Mouse (Mus musculus) gastrocnemius, postnatal 10 days (tissue): ENCODE data around the gene Pcp4l1. TPM values are rescaled to one million over a fixed set of nuclear protein-coding genes. Genes with fewer than 3 reads are reported as not detected.

Experiments
- DNase-seq: peaks from one replicate; pipeline ENCODE4 v3.0.0; 2021; ENCODE audit warnings: mixed read lengths
- total RNA-seq, 2 experiments: library from RNA; stranded (reverse); gene quantifications; 2 replicates each; pipeline ENCODE4 v1.2.3; 2021

The Pcp4l1 gene
- total RNA-seq, 2 experiments from 2014 or later: 11.6 to 11.8 TPM

DNA sequence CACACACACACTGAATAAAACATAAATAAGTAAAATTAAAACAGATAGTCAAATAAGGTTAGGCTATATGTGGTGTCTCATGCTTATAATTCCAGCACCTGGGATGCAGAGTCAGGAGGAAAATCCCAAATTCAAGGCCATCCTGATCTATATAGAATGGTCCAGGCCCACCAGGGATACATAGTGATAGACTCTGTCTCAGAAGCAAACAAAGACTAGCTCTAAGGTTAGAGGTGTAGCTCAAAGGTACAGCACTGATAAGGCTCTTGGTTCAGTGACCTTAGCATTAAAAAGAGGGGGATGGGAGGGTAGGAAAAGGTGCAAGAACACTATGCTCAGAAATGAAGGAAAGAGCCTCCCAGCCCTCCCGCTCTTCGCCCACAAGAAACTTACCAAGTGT lies 60.5 kb downstream of the Pcp4l1 start:
- no peak for DNase-seq

DNA sequence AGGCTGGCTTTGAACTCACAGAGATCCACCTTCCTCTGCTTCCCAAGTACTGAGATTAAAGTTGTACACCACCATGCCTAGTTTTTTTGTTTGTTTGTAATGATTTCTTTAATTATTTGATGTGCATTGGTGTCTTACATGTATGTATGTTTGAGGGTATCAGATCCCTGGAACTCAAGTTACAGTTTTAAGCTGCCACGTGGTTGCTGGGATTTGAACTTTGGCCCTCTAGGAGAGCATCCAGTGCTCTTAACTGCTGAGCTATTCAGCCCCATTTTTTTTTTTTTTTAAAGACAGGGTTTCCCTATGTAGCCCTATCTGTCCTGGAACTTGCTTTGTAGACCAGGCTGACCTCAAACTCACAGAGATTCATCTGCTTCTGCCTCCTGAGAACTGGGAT lies 65.1 kb downstream of the Pcp4l1 start:
- no peak for DNase-seq

DNA sequence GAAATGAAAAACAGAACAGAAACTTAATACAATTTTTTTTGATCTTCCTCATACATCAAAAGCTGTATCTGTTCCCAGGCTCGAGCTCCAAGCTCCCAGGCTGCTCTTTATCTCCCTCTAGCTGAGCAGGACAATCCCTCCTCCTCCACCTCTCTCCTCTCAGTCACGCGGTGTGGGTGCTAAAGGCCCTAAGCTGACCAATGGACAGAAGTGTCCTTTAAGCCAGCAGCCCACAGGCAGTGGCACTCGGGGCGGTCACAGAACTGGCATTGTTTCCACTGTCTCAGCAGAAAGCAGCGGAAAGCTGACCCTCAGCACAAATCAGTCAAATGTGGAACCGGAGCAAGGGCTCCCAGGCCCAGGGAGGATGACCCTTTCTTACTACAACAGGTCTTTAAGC lies 66.8 kb downstream of the Pcp4l1 start:
- no peak for DNase-seq

DNA sequence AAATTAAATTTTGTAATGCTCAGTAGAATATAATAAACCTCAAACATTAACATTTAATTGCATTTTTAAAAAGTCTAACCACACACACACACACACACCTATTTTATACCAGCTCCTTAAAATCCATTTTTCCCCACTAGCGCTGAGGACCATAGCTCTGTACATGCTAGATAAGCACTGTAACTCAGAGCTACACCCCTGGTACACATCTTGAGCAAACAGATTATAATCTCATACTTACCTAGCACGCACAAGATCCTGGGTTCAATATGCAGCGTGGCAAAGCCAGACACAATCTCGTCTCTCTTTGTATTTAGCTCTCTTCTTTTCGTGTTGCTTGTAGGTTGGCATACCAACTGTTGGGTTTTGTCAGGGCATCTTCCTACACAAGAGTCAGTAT lies 71.7 kb downstream of the Pcp4l1 start:
- no peak for DNase-seq

Other genes starting within 250 kb of the Pcp4l1 start
- 1 to 10 TPM; 6.2 to 6.9 TPM for gene Fcgr2b, start 219.7 kb downstream of the Pcp4l1 start, total RNA-seq
- under 1 TPM; 0.19 to 0.41 TPM for gene Fcgr4, start 177.3 kb downstream of the Pcp4l1 start, total RNA-seq
- gene Fcgr3, start 131.3 kb downstream of the Pcp4l1 start, total RNA-seq: 1 to 10 TPM; 9.3 to 9.4 TPM
- gene Cfap126, start 82.3 kb downstream of the Pcp4l1 start, total RNA-seq: 1 to 10 TPM; 1.2 to 1.8 TPM
- 100 to 1,000 TPM; 568 to 707 TPM for gene Sdhc, start 45.7 kb downstream of the Pcp4l1 start, total RNA-seq
- 100 to 1,000 TPM; 478 to 752 TPM for gene Mpz, start 45.6 kb downstream of the Pcp4l1 start, total RNA-seq
- not detected for gene Nr1i3, start 17.7 kb upstream of the Pcp4l1 start, total RNA-seq
- gene Tomm40l, start 26.2 kb upstream of the Pcp4l1 start, total RNA-seq: 10 to 100 TPM; 42.2 to 44.7 TPM
- 1 to 10 TPM in 1 of 2 experiments, not detected in 1; 4.2 TPM for gene Apoa2, start 28.8 kb upstream of the Pcp4l1 start, total RNA-seq
- gene Fcer1g, start 38.1 kb upstream of the Pcp4l1 start, total RNA-seq: 10 to 100 TPM; 10.4 to 13.3 TPM
- 1 to 10 TPM; 3.9 to 8.0 TPM for gene Adamts4, start 54.2 kb upstream of the Pcp4l1 start, total RNA-seq
- 100 to 1,000 TPM; 468 to 578 TPM for gene Ndufs2, start 55.1 kb upstream of the Pcp4l1 start, total RNA-seq
- gene B4galt3, start 74.1 kb upstream of the Pcp4l1 start, total RNA-seq: 10 to 100 TPM; 11.0 to 17.6 TPM
- gene Ppox, start 84.9 kb upstream of the Pcp4l1 start, total RNA-seq: 10 to 100 TPM; 11.6 to 15.1 TPM
- gene Usp21, start 91.7 kb upstream of the Pcp4l1 start, total RNA-seq: 10 to 100 TPM; 15.3 to 19.7 TPM
- 10 to 100 TPM; 81.8 to 87.9 TPM for gene Ufc1, start 98.8 kb upstream of the Pcp4l1 start, total RNA-seq
- gene Dedd, start 132.9 kb upstream of the Pcp4l1 start, total RNA-seq: 10 to 100 TPM; 30.3 to 31.2 TPM
- gene Nit1, start 149.4 kb upstream of the Pcp4l1 start, total RNA-seq: 10 to 100 TPM; 20.1 to 22.5 TPM
- 100 to 1,000 TPM; 104 to 113 TPM for gene Pfdn2, start 149.4 kb upstream of the Pcp4l1 start, total RNA-seq
- under 1 TPM; 0.31 to 0.61 TPM for gene Klhdc9, start 164.5 kb upstream of the Pcp4l1 start, total RNA-seq
- gene Nectin4, start 173.8 kb upstream of the Pcp4l1 start, total RNA-seq: under 1 TPM; 0.07 to 0.20 TPM
- 1 to 10 TPM; 1.7 to 2.3 TPM for gene Arhgap30, start 192.7 kb upstream of the Pcp4l1 start, total RNA-seq
- 10 to 100 TPM; 31.5 to 32.4 TPM for gene Usf1, start 215.0 kb upstream of the Pcp4l1 start, total RNA-seq
- gene Tstd1, start 222.6 kb upstream of the Pcp4l1 start, total RNA-seq: under 1 TPM; 0.82 to 0.90 TPM
- 10 to 100 TPM; 13.9 to 15.0 TPM for gene F11r, start 241.3 kb upstream of the Pcp4l1 start, total RNA-seq